Mouse (Mus musculus): Measurements from ENCODE around the gene Slc39a11. TPM values are rescaled to one million over a fixed set of nuclear protein-coding genes. Genes with fewer than 3 reads are reported as not detected.

The Slc39a11 gene
- total RNA-seq, 2 experiments from 2014 or later, result 17.3 to 18.5 TPM

GRCm38 (mm10) chr11:113230410-113231132, 419.3 kb downstream of the Slc39a11 start:
- no peak for DNase-seq

- DNase-seq, result no peak
Measured at GRCm38 (mm10) chr11:113225748-113226147, 424.1 kb downstream of the Slc39a11 start.

GRCm38 (mm10) chr11:113223756-113224323, 426.0 kb downstream of the Slc39a11 start:
- DNase-seq, result peak; percentile 47

- DNase-seq, result no peak
Measured at GRCm38 (mm10) chr11:113221267-113222195, 428.3 kb downstream of the Slc39a11 start.

- no peak for DNase-seq
Measured at GRCm38 (mm10) chr11:113220649-113221048, 429.2 kb downstream of the Slc39a11 start.

- DNase-seq, result no peak
Measured at GRCm38 (mm10) chr11:113214741-113215140, 435.1 kb downstream of the Slc39a11 start.

GRCm38 (mm10) chr11:113212390-113213025, 437.4 kb downstream of the Slc39a11 start:
- no peak for DNase-seq

GRCm38 (mm10) chr11:113209220-113209878, 440.5 kb downstream of the Slc39a11 start:
- peak; percentile 17 for DNase-seq

- DNase-seq, result no peak
Measured at GRCm38 (mm10) chr11:113208521-113209072, 441.3 kb downstream of the Slc39a11 start.

- DNase-seq, result no peak
Measured at GRCm38 (mm10) chr11:113207966-113208365, 441.9 kb downstream of the Slc39a11 start.

- no peak for DNase-seq
Measured at GRCm38 (mm10) chr11:113206099-113206498, 443.8 kb downstream of the Slc39a11 start.

GRCm38 (mm10) chr11:113203008-113203407, 446.9 kb downstream of the Slc39a11 start:
- DNase-seq, result no peak

GRCm38 (mm10) chr11:113201470-113201997, 448.3 kb downstream of the Slc39a11 start:
- peak; percentile 83 for DNase-seq

- DNase-seq, result peak; percentile 36
Measured at GRCm38 (mm10) chr11:113200901-113201300, 449.0 kb downstream of the Slc39a11 start.

- DNase-seq, result no peak
Measured at GRCm38 (mm10) chr11:113198586-113198985, 451.3 kb downstream of the Slc39a11 start.

GRCm38 (mm10) chr11:113197624-113198023, 452.3 kb downstream of the Slc39a11 start:
- DNase-seq, result no peak

GRCm38 (mm10) chr11:113196234-113197007, 453.5 kb downstream of the Slc39a11 start:
- no peak for DNase-seq
